Mouse (Mus musculus): Measurements from ENCODE around the gene Gja8. TPM values are rescaled to one million over a fixed set of nuclear protein-coding genes. Genes with fewer than 3 reads are reported as not detected.

The Gja8 gene
- polyA plus RNA-seq, 2 experiments, result not detected

DNA sequence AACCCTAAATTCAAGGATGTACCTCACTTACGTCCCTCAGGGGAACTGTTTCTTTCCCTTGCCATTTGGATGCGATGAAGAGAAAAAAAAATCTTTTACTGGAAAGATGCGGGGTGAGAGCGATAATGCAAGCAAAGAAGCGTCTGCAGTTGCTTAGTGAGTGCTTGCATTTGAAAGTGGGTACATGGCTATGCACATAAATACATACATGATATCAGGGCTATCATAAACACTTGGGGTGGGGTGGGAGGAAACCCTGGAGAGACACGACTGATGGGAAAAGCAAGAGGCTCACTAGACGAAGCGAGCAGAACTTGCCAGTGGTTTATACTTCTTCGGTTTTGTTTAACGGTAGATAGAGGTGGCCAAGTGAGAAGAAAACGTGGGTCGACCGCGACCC lies 21.4 kb downstream of the Gja8 start, which contains the start of gene Gja5:
Gja5 (plus strand) TSS at position 301 of the 400 bp plus-strand sequence.
- ATAC-seq (ENCODE audit: low FRiP score, low read depth), result 0 out of 2 replicates have a peak, but pooled peaks have one; percentile 7
- Histone ChIP-seq H3K27me3 (ENCODE audit: control insufficient read depth, insufficient read depth, low read length) (no peaks in the 10 kb centered on the region), H3K9me3 (ENCODE audit: control insufficient read depth, low read length) (no peaks in the 10 kb centered on the region), H3K4me2 (replicated peaks; ENCODE audit: low read depth, low read length, severe bottlenecking) (peak within 1 kb of the TSS; percentile 86), H3K27ac (replicated peaks; ENCODE audit: low read depth, low read length) (no peak within 1 kb of the TSS), H3K4me1 (ENCODE audit: control insufficient read depth, insufficient read depth, low read length) (peaks cover 4% of the 10 kb centered on the region), H3K36me3 (ENCODE audit: control insufficient read depth, insufficient read depth, low read length) (no peaks in the 10 kb centered on the region), H3K9ac (ENCODE audit: low read depth, low read length, severe bottlenecking) (peak within 1 kb of the TSS; percentile 86), H3K4me3 (replicated peaks; ENCODE audit: low read length) (peak within 1 kb of the TSS; percentile 94)
- WGBS, result 14% methylated on average over 14 of the region's 14 CpGs
- no peak for DNase-seq (ENCODE audit: low spot score)
- TF ChIP-seq POLR2A (IDR thresholded peaks at IDR 0.05; ENCODE audit: borderline replicate concordance, extremely low read depth, insufficient read depth, insufficient read length), result no peak

DNA sequence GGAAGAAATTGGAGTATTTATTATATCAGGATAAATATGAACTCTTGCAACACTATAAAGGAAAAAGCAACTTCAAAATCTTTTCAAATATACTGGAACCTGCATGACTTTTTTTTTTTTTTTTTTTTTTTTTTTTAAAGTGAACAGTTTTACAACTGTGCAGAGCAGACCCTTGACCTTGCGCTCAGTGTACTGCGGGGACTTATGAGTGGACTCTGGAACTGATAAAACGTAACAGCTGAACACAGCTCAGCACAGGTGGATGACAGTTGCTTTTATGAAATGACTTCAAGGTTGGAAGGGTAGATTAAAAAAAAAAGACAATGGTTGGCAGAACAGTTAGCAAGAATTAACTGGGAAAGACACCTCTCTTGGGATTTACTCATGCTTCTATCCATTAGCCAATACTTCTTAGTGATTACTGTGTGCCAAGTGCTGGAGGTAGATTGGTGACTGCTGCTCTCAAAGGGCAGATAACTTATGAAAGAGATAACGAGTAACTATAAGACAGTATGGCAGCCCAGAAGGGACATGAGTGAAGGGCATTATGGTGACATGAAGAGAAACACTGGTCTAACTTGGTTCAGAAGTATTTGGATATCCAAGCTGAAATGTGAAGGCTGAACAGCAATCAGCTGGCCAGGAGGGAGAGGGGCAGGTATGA lies 23.4 kb downstream of the Gja8 start:
- Histone ChIP-seq H3K9ac (ENCODE audit: low read depth, low read length, severe bottlenecking) (no peak overlapping the region), H3K27me3 (ENCODE audit: control insufficient read depth, insufficient read depth, low read length) (no peaks in the 10 kb centered on the region), H3K4me3 (replicated peaks; ENCODE audit: low read length) (no peak overlapping the region), H3K36me3 (ENCODE audit: control insufficient read depth, insufficient read depth, low read length) (peaks cover 6% of the 10 kb centered on the region), H3K9me3 (ENCODE audit: control insufficient read depth, low read length) (no peaks in the 10 kb centered on the region), H3K27ac (replicated peaks; ENCODE audit: low read depth, low read length) (no peak overlapping the region), H3K4me1 (ENCODE audit: control insufficient read depth, insufficient read depth, low read length) (peaks cover 4% of the 10 kb centered on the region), H3K4me2 (replicated peaks; ENCODE audit: low read depth, low read length, severe bottlenecking) (no peak overlapping the region)
- 82% methylated on average over 4 of the region's 4 CpGs for WGBS
- no peak for TF ChIP-seq POLR2A (IDR thresholded peaks at IDR 0.05; ENCODE audit: borderline replicate concordance, extremely low read depth, insufficient read depth, insufficient read length)
- DNase-seq (ENCODE audit: low spot score), result no peak
- no peak for ATAC-seq (ENCODE audit: low FRiP score, low read depth)

DNA sequence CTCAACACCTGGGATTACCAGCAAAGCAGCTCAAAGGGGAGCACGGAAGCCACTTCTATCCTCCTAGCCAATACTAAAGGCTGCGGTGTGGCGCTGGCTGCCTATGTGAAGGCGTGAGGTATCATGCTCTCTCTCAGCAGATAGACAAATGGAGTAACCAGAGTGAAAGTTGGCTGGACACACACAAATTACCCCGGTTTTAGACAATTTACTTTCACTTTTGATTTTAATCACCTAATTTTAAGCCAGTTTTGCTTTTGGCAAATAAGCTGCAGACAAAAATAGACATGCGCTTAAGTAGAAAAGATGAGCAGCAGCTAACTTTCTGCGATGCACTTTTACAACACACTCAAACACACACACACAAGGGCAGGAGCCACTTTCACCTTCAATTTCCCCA lies 42.1 kb downstream of the Gja8 start:
- TF ChIP-seq POLR2A (IDR thresholded peaks at IDR 0.05; ENCODE audit: borderline replicate concordance, extremely low read depth, insufficient read depth, insufficient read length), result no peak
- no peak overlapping the region for H3K4me3 ChIP-seq (replicated peaks; ENCODE audit: low read length)
- no peaks in the 10 kb centered on the region for H3K27me3 ChIP-seq (ENCODE audit: control insufficient read depth, insufficient read depth, low read length)
- no peak overlapping the region for H3K9ac ChIP-seq (ENCODE audit: low read depth, low read length, severe bottlenecking)
- DNase-seq (ENCODE audit: low spot score) (no peak), ATAC-seq (ENCODE audit: low FRiP score, low read depth) (no peak)
- no peak overlapping the region for H3K4me2 ChIP-seq (replicated peaks; ENCODE audit: low read depth, low read length, severe bottlenecking)
- H3K4me1 ChIP-seq (ENCODE audit: control insufficient read depth, insufficient read depth, low read length), result no peaks in the 10 kb centered on the region
- H3K27ac ChIP-seq (replicated peaks; ENCODE audit: low read depth, low read length), result no peak overlapping the region
- no peaks in the 10 kb centered on the region for H3K9me3 ChIP-seq (ENCODE audit: control insufficient read depth, low read length)
- H3K36me3 ChIP-seq (ENCODE audit: control insufficient read depth, insufficient read depth, low read length), result peaks cover 60% of the 10 kb centered on the region
- WGBS, result 92% methylated on average over 7 of the region's 7 CpGs

DNA sequence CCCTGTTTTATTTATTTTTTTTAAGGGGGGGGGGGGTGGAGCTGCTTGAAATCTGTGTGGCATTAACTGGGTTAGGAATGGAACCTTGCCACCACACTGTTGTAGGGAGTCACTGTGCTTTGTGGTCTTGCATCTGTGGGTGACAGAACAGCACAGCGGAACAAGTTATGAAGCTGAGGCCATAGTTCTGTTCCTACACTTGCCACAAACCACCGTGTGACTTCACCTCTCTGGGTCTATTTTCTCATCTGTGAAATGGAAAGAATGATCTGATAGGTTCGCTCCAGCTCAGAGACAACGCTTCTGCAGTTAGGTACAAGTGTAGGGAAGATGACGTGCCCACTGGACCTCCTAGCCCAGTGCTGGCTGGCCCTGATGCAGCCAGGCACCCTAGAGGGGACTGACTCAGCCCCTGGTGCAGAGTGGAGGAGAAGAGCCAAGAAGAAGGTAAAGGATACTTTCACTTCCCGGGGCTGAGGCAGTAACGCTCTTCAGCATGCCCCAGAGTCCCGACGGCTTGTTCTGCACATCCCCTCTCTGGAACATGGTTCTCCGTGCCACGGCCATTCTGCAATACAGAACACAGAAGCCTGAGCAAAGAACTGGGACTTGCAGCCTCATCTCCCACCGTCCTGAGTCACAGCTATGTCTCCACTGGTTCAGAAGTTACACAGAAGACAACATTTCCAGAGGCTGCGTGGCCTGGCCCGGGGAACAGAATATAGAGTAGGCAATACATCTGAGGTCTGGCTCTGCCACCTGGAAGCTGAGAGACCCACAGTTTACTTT lies 43.6 kb downstream of the Gja8 start:
- 93% methylated on average over 14 of the region's 14 CpGs for WGBS
- no peak for TF ChIP-seq POLR2A (IDR thresholded peaks at IDR 0.05; ENCODE audit: borderline replicate concordance, extremely low read depth, insufficient read depth, insufficient read length)
- ATAC-seq (ENCODE audit: low FRiP score, low read depth) (no peak), DNase-seq (ENCODE audit: low spot score) (no peak)
- H3K9me3 ChIP-seq (ENCODE audit: control insufficient read depth, low read length), result no peaks in the 10 kb centered on the region
- H3K36me3 ChIP-seq (ENCODE audit: control insufficient read depth, insufficient read depth, low read length), result peaks cover 62% of the 10 kb centered on the region
- H3K4me2 ChIP-seq (replicated peaks; ENCODE audit: low read depth, low read length, severe bottlenecking), result no peak overlapping the region
- H3K27me3 ChIP-seq (ENCODE audit: control insufficient read depth, insufficient read depth, low read length), result no peaks in the 10 kb centered on the region
- no peaks in the 10 kb centered on the region for H3K4me1 ChIP-seq (ENCODE audit: control insufficient read depth, insufficient read depth, low read length)
- H3K9ac ChIP-seq (ENCODE audit: low read depth, low read length, severe bottlenecking), result no peak overlapping the region
- no peak overlapping the region for H3K27ac ChIP-seq (replicated peaks; ENCODE audit: low read depth, low read length)
- H3K4me3 ChIP-seq (replicated peaks; ENCODE audit: low read length), result no peak overlapping the region

DNA sequence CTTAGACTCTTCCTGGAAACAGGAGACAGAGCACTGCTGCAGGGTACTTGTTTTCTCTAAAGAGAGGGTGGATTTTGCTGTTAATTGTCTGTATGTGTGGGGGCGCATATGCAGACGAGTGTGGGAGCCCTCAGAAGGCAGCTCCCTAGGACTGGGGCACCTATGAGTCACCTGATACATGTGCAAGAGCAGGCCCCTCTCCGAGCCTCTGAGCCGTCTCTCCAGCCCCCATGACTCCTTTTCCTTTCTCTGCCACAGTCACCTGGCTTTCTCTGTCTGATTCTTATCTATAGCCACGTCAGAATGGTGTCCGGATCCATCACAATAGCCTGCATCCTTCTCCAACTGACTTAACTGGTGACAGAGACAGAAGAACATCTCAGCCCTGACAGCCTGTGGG lies 44.3 kb downstream of the Gja8 start:
- ATAC-seq (ENCODE audit: low FRiP score, low read depth), result no peak
- WGBS, result 87% methylated on average over 6 of the region's 6 CpGs
- no peaks in the 10 kb centered on the region for H3K27me3 ChIP-seq (ENCODE audit: control insufficient read depth, insufficient read depth, low read length)
- peaks cover 57% of the 10 kb centered on the region for H3K36me3 ChIP-seq (ENCODE audit: control insufficient read depth, insufficient read depth, low read length)
- no peaks in the 10 kb centered on the region for H3K4me1 ChIP-seq (ENCODE audit: control insufficient read depth, insufficient read depth, low read length)
- H3K4me3 ChIP-seq (replicated peaks; ENCODE audit: low read length), result no peak overlapping the region
- H3K4me2 ChIP-seq (replicated peaks; ENCODE audit: low read depth, low read length, severe bottlenecking), result no peak overlapping the region
- no peak for TF ChIP-seq POLR2A (IDR thresholded peaks at IDR 0.05; ENCODE audit: borderline replicate concordance, extremely low read depth, insufficient read depth, insufficient read length)
- H3K27ac ChIP-seq (replicated peaks; ENCODE audit: low read depth, low read length), result no peak overlapping the region
- H3K9me3 ChIP-seq (ENCODE audit: control insufficient read depth, low read length), result no peaks in the 10 kb centered on the region
- no peak for DNase-seq (ENCODE audit: low spot score)
- no peak overlapping the region for H3K9ac ChIP-seq (ENCODE audit: low read depth, low read length, severe bottlenecking)
